Mouse (Mus musculus): ENCODE measurements around the gene Dctn2. TPM values are rescaled to one million over a fixed set of nuclear protein-coding genes. Genes with fewer than 3 reads are reported as not detected.

The Dctn2 gene
- total and polyA plus RNA-seq, 3 experiments: 66.3 to 91.9 (median 79.1) TPM

DNA sequence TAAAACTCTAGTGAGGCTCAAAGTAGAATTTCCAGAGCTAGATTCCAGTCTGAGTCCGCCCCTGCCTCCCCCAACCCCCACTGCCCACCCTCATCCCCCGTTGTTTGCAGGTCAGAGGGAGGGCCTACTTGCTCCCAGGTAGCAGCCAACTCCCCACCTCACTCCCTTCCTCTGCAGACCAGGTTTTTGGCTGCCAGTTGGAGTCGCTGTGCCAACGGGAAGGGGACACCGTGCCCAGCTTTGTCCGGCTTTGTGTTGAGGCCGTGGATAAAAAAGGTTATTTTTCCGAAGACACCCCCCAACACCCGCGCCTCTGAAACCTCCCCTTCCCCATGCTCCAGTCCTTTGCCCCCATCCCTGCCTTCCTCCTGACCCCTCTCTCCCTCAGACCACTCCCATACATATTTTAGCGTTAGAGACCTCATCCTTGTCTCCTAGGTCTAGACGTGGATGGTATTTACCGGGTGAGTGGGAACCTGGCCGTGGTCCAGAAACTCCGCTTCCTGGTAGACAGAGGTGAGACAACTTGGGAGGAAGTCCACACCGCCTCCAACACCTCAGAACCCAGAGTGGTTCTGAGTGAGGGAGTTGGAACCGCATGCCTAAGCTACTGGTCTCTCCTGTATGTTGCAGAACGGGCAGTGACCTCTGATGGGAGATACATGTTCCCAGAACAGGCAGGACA lies 61.4 kb downstream of the Dctn2 start:
- Histone ChIP-seq H3K9me3 (replicated peaks; ENCODE audit: low read length) (no peaks in the 10 kb centered on the region), H3K4me2 (ENCODE audit: insufficient read depth, low read depth, poor library complexity, severe bottlenecking) (no peak overlapping the region), H3K36me3 (replicated peaks in 1 of 2; ENCODE audit: control insufficient read depth in 1 of 2, insufficient read depth in 1 of 2, low read length in 1 of 2) (peaks cover 36 to 72% of the 10 kb centered on the region in 2 experiments), H3K4me1 (ENCODE audit: control insufficient read depth in 1 of 2, insufficient read depth in 2 of 2) (peaks cover 5 to 26% of the 10 kb centered on the region in 2 experiments), H3K4me3 (replicated peaks in 1 of 3; ENCODE audit: low read depth in 2 of 3, low read length in 2 of 3, poor library complexity in 1 of 3) (no peak overlapping the region), H3K79me2 (replicated peaks; ENCODE audit: control insufficient read depth, extremely low read depth, insufficient read depth, poor library complexity, severe bottlenecking) (no peaks in the 10 kb centered on the region), H3K27ac (ENCODE audit: insufficient read depth, low read depth) (no peak overlapping the region), H3K27me3 (replicated peaks) (no peaks in the 10 kb centered on the region), H3K9ac (ENCODE audit: insufficient read depth, low read depth) (no peak overlapping the region)
- dilution Hi-C loops (cut with MboI; ENCODE audit: extremely low pct_ligation_motif_present, extremely low pct_unique_long_range_greater_than_20kb, low sequenced_read_pairs): no loop called here
- DNase-seq (ENCODE audit: extremely low read depth): no peak
- TF ChIP-seq NRF1 (IDR thresholded peaks at IDR 0.05; ENCODE audit: low read depth, low read length): no peak
- TF ChIP-seq TBP (conservative IDR thresholded peaks at IDR 0.05; ENCODE audit: low read depth, low read length): no peak
- TF ChIP-seq IRF4 (IDR thresholded peaks at IDR 0.05; ENCODE audit: low read depth, low read length): no peak
- TF ChIP-seq HCFC1 (IDR thresholded peaks at IDR 0.05; ENCODE audit: low read depth, low read length): no peak
- no peak for TF ChIP-seq MAZ (IDR thresholded peaks at IDR 0.05; ENCODE audit: low read depth, low read length)
- TF ChIP-seq CTCF (conservative IDR thresholded peaks at IDR 0.05 in 1 of 2, IDR thresholded peaks at IDR 0.05 in 1 of 2; ENCODE audit: low read depth in 2 of 2, low read length in 2 of 2): no peak
- no peak for TF ChIP-seq MXI1 (IDR thresholded peaks at IDR 0.05; ENCODE audit: low read depth, low read length)
- TF ChIP-seq PAX5 (IDR thresholded peaks at IDR 0.05; ENCODE audit: low read length): no peak
- no peak for TF ChIP-seq KAT2A (IDR thresholded peaks at IDR 0.05; ENCODE audit: insufficient replicate concordance, low read length)
- TF ChIP-seq MAX (IDR thresholded peaks at IDR 0.05; ENCODE audit: low read length): no peak
- no peak for TF ChIP-seq ZKSCAN1 (IDR thresholded peaks at IDR 0.05; ENCODE audit: borderline replicate concordance, low read depth, low read length)
- no peak for TF ChIP-seq JUN (IDR thresholded peaks at IDR 0.05; ENCODE audit: insufficient read depth, low read depth, low read length)
- no peak for TF ChIP-seq POLR2A (IDR thresholded peaks at IDR 0.05; ENCODE audit: low read depth, low read length)
- no peak for TF ChIP-seq UBTF (IDR thresholded peaks at IDR 0.05; ENCODE audit: low read depth, low read length)
- TF ChIP-seq SMC3 (IDR thresholded peaks at IDR 0.05; ENCODE audit: low read depth, low read length): no peak
- in situ Hi-C loops (cut with MboI; ENCODE audit: low pct_ligation_motif_present, low pct_unique_long_range_greater_than_20kb, low sequenced_read_pairs): no loop called here

DNA sequence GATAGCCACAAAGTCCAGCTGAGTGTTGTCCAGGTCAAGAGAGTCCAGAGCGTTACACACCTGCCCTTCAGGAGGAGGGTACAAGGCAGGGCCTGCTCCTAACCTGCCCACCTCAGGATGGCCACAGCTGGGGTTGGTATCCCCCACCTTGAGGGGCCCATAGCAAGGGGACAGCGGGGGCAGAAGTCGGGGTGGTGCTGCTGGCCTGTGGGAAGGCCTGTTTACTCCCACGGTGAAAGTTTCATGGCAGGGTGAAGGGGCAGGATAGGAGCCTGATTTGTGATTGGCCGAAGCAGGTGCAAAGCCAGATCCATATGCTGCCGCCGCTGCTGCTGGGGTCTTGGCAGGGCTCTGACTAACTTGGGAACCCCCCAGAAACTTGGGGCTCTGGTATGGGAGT lies 64.0 kb downstream of the Dctn2 start:
- Histone ChIP-seq H3K9ac (ENCODE audit: insufficient read depth, low read depth) (no peak overlapping the region), H3K4me1 (ENCODE audit: control insufficient read depth in 1 of 2, insufficient read depth in 2 of 2) (peaks cover 0 to 13% of the 10 kb centered on the region in 2 experiments; a peak in 2 of 4 replicates), H3K4me3 (replicated peaks in 1 of 3; ENCODE audit: low read depth in 2 of 3, low read length in 2 of 3, poor library complexity in 1 of 3) (no peak overlapping the region), H3K79me2 (replicated peaks; ENCODE audit: control insufficient read depth, extremely low read depth, insufficient read depth, poor library complexity, severe bottlenecking) (no peaks in the 10 kb centered on the region), H3K27me3 (replicated peaks) (no peaks in the 10 kb centered on the region), H3K36me3 (replicated peaks in 1 of 2; ENCODE audit: control insufficient read depth in 1 of 2, insufficient read depth in 1 of 2, low read length in 1 of 2) (peaks cover 36 to 72% of the 10 kb centered on the region in 2 experiments), H3K4me2 (ENCODE audit: insufficient read depth, low read depth, poor library complexity, severe bottlenecking) (no peak overlapping the region), H3K9me3 (replicated peaks; ENCODE audit: low read length) (no peaks in the 10 kb centered on the region), H3K27ac (ENCODE audit: insufficient read depth, low read depth) (no peak overlapping the region)
- TF ChIP-seq USF2 (conservative IDR thresholded peaks at IDR 0.05; ENCODE audit: low read depth, low read length) (no peak), JUND (conservative IDR thresholded peaks at IDR 0.05; ENCODE audit: low read depth, low read length) (no peak), ZC3H11A (IDR thresholded peaks at IDR 0.05; ENCODE audit: low read depth, low read length) (no peak), EP300 (IDR thresholded peaks at IDR 0.05; ENCODE audit: low read length) (no peak), ELF1 (IDR thresholded peaks at IDR 0.05; ENCODE audit: low read depth, low read length) (no peak), TBP (conservative IDR thresholded peaks at IDR 0.05; ENCODE audit: low read depth, low read length) (no peak), RCOR1 (conservative IDR thresholded peaks at IDR 0.05; ENCODE audit: low read depth, low read length) (no peak), E2F4 (IDR thresholded peaks at IDR 0.05; ENCODE audit: insufficient replicate concordance, low read depth, low read length) (no peak), ETS1 (conservative IDR thresholded peaks at IDR 0.05; ENCODE audit: low read depth, low read length) (no peak), PAX5 (IDR thresholded peaks at IDR 0.05; ENCODE audit: low read length) (no peak), USF1 (IDR thresholded peaks at IDR 0.05; ENCODE audit: low read depth, low read length) (no peak), MAFK (IDR thresholded peaks at IDR 0.05; ENCODE audit: insufficient replicate concordance, low read length) (no peak)
- dilution Hi-C loops (cut with MboI; ENCODE audit: extremely low pct_ligation_motif_present, extremely low pct_unique_long_range_greater_than_20kb, low sequenced_read_pairs): no loop called here
- DNase-seq (ENCODE audit: extremely low read depth): no peak
- in situ Hi-C loops (cut with MboI; ENCODE audit: low pct_ligation_motif_present, low pct_unique_long_range_greater_than_20kb, low sequenced_read_pairs): no loop called here
